Mouse (Mus musculus): ENCODE measurements at regions not wholly inside any gene's neighbourhood (a gene's known extent, or its start where the extent isn't known, plus 50 kb on each side); places are given as distances from the start of the nearest gene placed in this dataset.

GRCm38 (mm10) chr3:19425322-19425721 is 203.2 kb downstream of the 1700064H15Rik start:
- H3K4me3 ChIP-seq (ENCODE audit: low read depth, low read length): no peak overlapping the region
- H3K27ac ChIP-seq (ENCODE audit: low read depth): no peak overlapping the region
- DNase-seq (no peak), ATAC-seq (no peak)
- H3K9me3 ChIP-seq (ENCODE audit: low read length): no peaks in the 10 kb centered on the region
- TF ChIP-seq EP300 (IDR thresholded peaks at IDR 0.05; ENCODE audit: low read depth) (no peak), CTCF (IDR thresholded peaks at IDR 0.05; ENCODE audit: low read depth) (no peak)
- WGBS (ENCODE audit: insufficient replicate concordance): 79% methylated on average over 1 of the region's 1 CpGs
- H3K36me3 ChIP-seq (replicated peaks; ENCODE audit: insufficient read depth, low read length): no peaks in the 10 kb centered on the region
- no peaks in the 10 kb centered on the region for H3K4me1 ChIP-seq (ENCODE audit: insufficient read depth)
- no peak overlapping the region for H3K4me2 ChIP-seq (ENCODE audit: low read depth, low read length)
- no peak overlapping the region for H3K9ac ChIP-seq (replicated peaks)
- H3K27me3 ChIP-seq (ENCODE audit: insufficient read depth, low read length): no peaks in the 10 kb centered on the region

- TF ChIP-seq EP300 (IDR thresholded peaks at IDR 0.05; ENCODE audit: low read depth) (no peak), CTCF (IDR thresholded peaks at IDR 0.05; ENCODE audit: low read depth) (no peak)
- no peak overlapping the region for H3K4me3 ChIP-seq (ENCODE audit: low read depth, low read length)
- no peak for ATAC-seq
- H3K36me3 ChIP-seq (replicated peaks; ENCODE audit: insufficient read depth, low read length): no peaks in the 10 kb centered on the region
- no peak overlapping the region for H3K27ac ChIP-seq (ENCODE audit: low read depth)
- DNase-seq: no peak
- no peaks in the 10 kb centered on the region for H3K4me1 ChIP-seq (ENCODE audit: insufficient read depth)
- no peak overlapping the region for H3K9ac ChIP-seq (replicated peaks)
- no peaks in the 10 kb centered on the region for H3K27me3 ChIP-seq (ENCODE audit: insufficient read depth, low read length)
- H3K9me3 ChIP-seq (ENCODE audit: low read length): no peaks in the 10 kb centered on the region
- no peak overlapping the region for H3K4me2 ChIP-seq (ENCODE audit: low read depth, low read length)
Observed at GRCm38 (mm10) chr3:19424384-19424783, 204.1 kb downstream of the 1700064H15Rik start.

GRCm38 (mm10) chr3:19421430-19421944 is 207.0 kb downstream of the 1700064H15Rik start:
- Histone ChIP-seq H3K27me3 (ENCODE audit: insufficient read depth, low read length) (no peaks in the 10 kb centered on the region), H3K4me2 (ENCODE audit: low read depth, low read length) (no peak overlapping the region), H3K36me3 (replicated peaks; ENCODE audit: insufficient read depth, low read length) (no peaks in the 10 kb centered on the region), H3K4me1 (ENCODE audit: insufficient read depth) (no peaks in the 10 kb centered on the region), H3K4me3 (ENCODE audit: low read depth, low read length) (no peak overlapping the region), H3K9ac (replicated peaks) (no peak overlapping the region), H3K27ac (ENCODE audit: low read depth) (no peak overlapping the region), H3K9me3 (ENCODE audit: low read length) (no peaks in the 10 kb centered on the region)
- WGBS (ENCODE audit: insufficient replicate concordance): 56% methylated on average over 1 of the region's 1 CpGs
- TF ChIP-seq CTCF (IDR thresholded peaks at IDR 0.05; ENCODE audit: low read depth): no peak
- TF ChIP-seq EP300 (IDR thresholded peaks at IDR 0.05; ENCODE audit: low read depth): no peak
- DNase-seq (no peak), ATAC-seq (no peak)

- DNase-seq: no peak
- WGBS (ENCODE audit: insufficient replicate concordance): 78% methylated on average over 5 of the region's 5 CpGs
- H3K4me1 ChIP-seq (ENCODE audit: insufficient read depth): no peaks in the 10 kb centered on the region
- ATAC-seq: no peak
- H3K36me3 ChIP-seq (replicated peaks; ENCODE audit: insufficient read depth, low read length): no peaks in the 10 kb centered on the region
- no peaks in the 10 kb centered on the region for H3K9me3 ChIP-seq (ENCODE audit: low read length)
- no peak overlapping the region for H3K4me2 ChIP-seq (ENCODE audit: low read depth, low read length)
- H3K4me3 ChIP-seq (ENCODE audit: low read depth, low read length): no peak overlapping the region
- no peak for TF ChIP-seq CTCF (IDR thresholded peaks at IDR 0.05; ENCODE audit: low read depth)
- no peak overlapping the region for H3K27ac ChIP-seq (ENCODE audit: low read depth)
- no peak overlapping the region for H3K9ac ChIP-seq (replicated peaks)
- H3K27me3 ChIP-seq (ENCODE audit: insufficient read depth, low read length): no peaks in the 10 kb centered on the region
Observed at GRCm38 (mm10) chr3:19420912-19421311, 207.6 kb downstream of the 1700064H15Rik start.

- 27% methylated on average over 3 of the region's 3 CpGs for WGBS (ENCODE audit: insufficient replicate concordance)
- DNase-seq (no peak), ATAC-seq (no peak)
Observed at GRCm38 (mm10) chr3:19410938-19411515, 217.4 kb downstream of the 1700064H15Rik start.

GRCm38 (mm10) chr3:19408283-19408682 is 220.2 kb downstream of the 1700064H15Rik start:
- H3K27me3 ChIP-seq (ENCODE audit: insufficient read depth, low read length): no peaks in the 10 kb centered on the region
- H3K4me1 ChIP-seq (ENCODE audit: insufficient read depth): no peaks in the 10 kb centered on the region
- DNase-seq (no peak), ATAC-seq (no peak)
- whole genome bisulfite sequencing (ENCODE audit: insufficient replicate concordance): 29% methylated on average over 2 of the region's 2 CpGs
- no peak for TF ChIP-seq EP300 (IDR thresholded peaks at IDR 0.05; ENCODE audit: low read depth)
- no peak for TF ChIP-seq CTCF (IDR thresholded peaks at IDR 0.05; ENCODE audit: low read depth)
- H3K9me3 ChIP-seq (ENCODE audit: low read length): no peaks in the 10 kb centered on the region
- H3K9ac ChIP-seq (replicated peaks): no peak overlapping the region
- H3K36me3 ChIP-seq (replicated peaks; ENCODE audit: insufficient read depth, low read length): no peaks in the 10 kb centered on the region
- no peak overlapping the region for H3K4me2 ChIP-seq (ENCODE audit: low read depth, low read length)
- H3K27ac ChIP-seq (ENCODE audit: low read depth): no peak overlapping the region
- no peak overlapping the region for H3K4me3 ChIP-seq (ENCODE audit: low read depth, low read length)

More at GRCm38 (mm10) chr3:19410938-19411515, 217.4 kb downstream of the 1700064H15Rik start:
- TF ChIP-seq CTCF (IDR thresholded peaks at IDR 0.05; ENCODE audit: low read depth) (no peak), EP300 (IDR thresholded peaks at IDR 0.05; ENCODE audit: low read depth) (no peak)
- no peak overlapping the region for H3K4me3 ChIP-seq (ENCODE audit: low read depth, low read length)
- H3K36me3 ChIP-seq (replicated peaks; ENCODE audit: insufficient read depth, low read length): no peaks in the 10 kb centered on the region
- H3K9ac ChIP-seq (replicated peaks): no peak overlapping the region
- H3K4me1 ChIP-seq (ENCODE audit: insufficient read depth): no peaks in the 10 kb centered on the region
- H3K27me3 ChIP-seq (ENCODE audit: insufficient read depth, low read length): no peaks in the 10 kb centered on the region
- no peaks in the 10 kb centered on the region for H3K9me3 ChIP-seq (ENCODE audit: low read length)
- H3K27ac ChIP-seq (ENCODE audit: low read depth): no peak overlapping the region
- H3K4me2 ChIP-seq (ENCODE audit: low read depth, low read length): no peak overlapping the region

All from liver, postnatal 0 days (tissue).